Mouse (Mus musculus) limb, embryonic 13.5 days (tissue): ENCODE data around the gene Emb. TPM values are rescaled to one million over a fixed set of nuclear protein-coding genes. Genes with fewer than 3 reads are reported as not detected.
A peak's percentile ranks its signal among the peaks of the same experiment; 100 is the strongest.

ENCODE experiments used
- ATAC-seq: fragments of 200-750 bp; cut with Nextera tagmentation; 2 replicates; pipeline ENCODE4 v1.8.0; 2017; ENCODE audit warnings: low read depth, moderate number of reproducible peaks, moderate TSS enrichment; ENCODE audit not compliant: low FRiP score
- H3K27ac ChIP-seq: fragments of 300-500 bp; sonication (generic); 2 replicates; pipeline ENCODE4 v1.5.1; 2015; ENCODE audit warnings: inconsistent platforms, mild to moderate bottlenecking, moderate library complexity
- H3K27me3 ChIP-seq: fragments of 300-500 bp; sonication (generic); 2 replicates; pipeline ENCODE4 v1.6.1; 2015; ENCODE audit warnings: mild to moderate bottlenecking, inconsistent platforms
- H3K36me3 ChIP-seq: fragments of 300-500 bp; sonication (generic); 2 replicates; pipeline ENCODE4 v1.6.1; 2015; ENCODE audit warnings: inconsistent platforms, mild to moderate bottlenecking, moderate library complexity
- H3K4me1 ChIP-seq: fragments of 300-500 bp; sonication (generic); 2 replicates; pipeline ENCODE4 v1.6.1; 2015; ENCODE audit warnings: inconsistent platforms
- H3K4me2 ChIP-seq: fragments of 300-500 bp; sonication (generic); replicated peaks from 2 replicates; pipeline ENCODE4 v1.6.1; 2015; ENCODE audit warnings: inconsistent platforms, mild to moderate bottlenecking, moderate library complexity
- H3K4me3 ChIP-seq: fragments of 300-500 bp; sonication (generic); 2 replicates; pipeline ENCODE4 v1.5.1; 2015; ENCODE audit warnings: moderate library complexity, mild to moderate bottlenecking, inconsistent platforms
- H3K9ac ChIP-seq: fragments of 300-500 bp; sonication (generic); 2 replicates; pipeline ENCODE4 v1.6.1; 2015; ENCODE audit warnings: mild to moderate bottlenecking, inconsistent platforms
- H3K9me3 ChIP-seq: fragments of 300-500 bp; sonication (generic); 2 replicates; pipeline ENCODE4 v1.6.1; 2016; ENCODE audit warnings: inconsistent platforms
- WGBS: fragments of 180-500 bp; shearing (Covaris S2); methylation state at CpG from one replicate; pipeline ENCODE4 v1.1.7; 2015; 5-methylcytosine and 5-hydroxymethylcytosine counted together
- polyA plus RNA-seq: library from polyadenylated mRNA; unstranded; fragments of >200 nt; fragmentation: Nextera tagmentation; extraction: Ambion mirVana; gene quantifications from 2 replicates; pipeline ENCODE4 v1.2.1, GENCODE M21; 2015

Gene Emb
- polyA plus RNA-seq, 1 experiment from 2014 or later, result 19.9 TPM

- 87% methylated on average over 6 of the region's 6 CpGs for WGBS
- Histone ChIP-seq H3K36me3 (no peaks in the 10 kb centered on the region), H3K27me3 (no peaks in the 10 kb centered on the region; the same call in 1 of the 2 replicates), H3K9ac (no peak overlapping the region), H3K9me3 (no peaks in the 10 kb centered on the region), H3K4me3 (no peak overlapping the region), H3K27ac (no peak overlapping the region), H3K4me1 (0 out of 2 replicates have a peak, but pooled peaks cover 6% of the 10 kb centered on the region), H3K4me2 (no peak overlapping the region)
- ATAC-seq, result no peak
Observed at GRCm38 (mm10) chr13:117225561-117225960, 17.2 kb downstream of the Emb start.

DNA sequence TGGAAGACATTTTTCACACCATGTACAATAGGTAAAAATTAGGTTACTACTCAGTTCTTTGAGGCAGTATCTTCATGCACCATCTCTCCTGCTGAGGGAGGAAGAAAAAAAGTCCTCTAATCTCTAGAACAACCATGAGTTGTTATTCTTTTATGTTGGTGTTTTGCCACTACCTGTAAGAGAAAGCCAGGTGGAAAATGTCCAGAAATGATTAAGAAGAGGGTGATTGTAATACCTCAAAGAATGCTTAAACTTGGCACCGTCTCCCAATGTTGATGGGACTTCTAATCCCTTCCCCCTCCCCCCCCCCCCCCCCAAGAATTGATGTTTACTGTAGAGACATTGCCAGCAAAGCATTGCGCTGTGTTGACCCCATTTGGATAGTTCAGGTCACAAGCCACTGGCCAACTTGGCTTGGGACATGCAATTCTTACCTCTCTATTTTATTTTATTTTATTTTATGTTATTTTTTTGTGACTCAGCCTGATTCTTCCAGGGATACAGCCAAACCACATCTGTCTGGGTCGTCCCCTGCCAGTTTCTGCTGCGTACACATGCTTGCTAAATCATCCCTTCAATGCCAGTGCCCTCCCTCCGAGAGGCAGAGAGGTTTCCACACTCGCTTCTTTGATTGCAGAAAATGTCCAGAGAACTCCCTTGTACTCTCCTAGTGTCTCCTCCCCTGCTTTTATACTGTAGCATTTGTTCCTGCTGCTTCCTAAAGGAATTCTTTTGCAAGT lies 22.2 kb downstream of the Emb start:
- H3K9ac ChIP-seq, result no peak overlapping the region
- no peaks in the 10 kb centered on the region for H3K27me3 ChIP-seq
- H3K27ac ChIP-seq, result no peak overlapping the region
- H3K4me3 ChIP-seq, result no peak overlapping the region
- no peaks in the 10 kb centered on the region for H3K36me3 ChIP-seq
- peaks cover 16% of the 10 kb centered on the region for H3K4me1 ChIP-seq
- WGBS, result 81% methylated on average over 6 of the region's 6 CpGs
- H3K4me2 ChIP-seq, result no peak overlapping the region
- H3K9me3 ChIP-seq, result no peaks in the 10 kb centered on the region
- ATAC-seq, result no peak

DNA sequence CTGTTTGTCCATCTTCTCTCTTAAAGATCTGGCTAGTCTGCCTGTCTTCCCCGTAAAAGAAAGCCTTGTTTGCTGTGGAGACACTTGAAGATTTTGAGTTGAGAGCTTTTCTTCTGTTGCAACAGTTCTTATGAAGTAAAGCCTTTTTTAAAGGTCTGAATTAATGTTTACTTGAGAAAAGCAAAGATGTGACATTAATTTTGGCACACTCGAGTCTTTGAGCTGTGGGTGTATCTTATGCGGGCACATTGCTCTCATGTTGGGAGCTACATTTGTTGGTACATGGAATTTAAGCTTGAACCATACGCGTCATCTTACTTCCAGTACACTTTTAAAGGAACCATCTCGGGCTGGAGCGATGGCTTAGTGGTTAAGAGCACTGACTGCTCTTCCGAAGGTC lies 25.5 kb downstream of the Emb start:
- no peak overlapping the region for H3K4me2 ChIP-seq
- no peaks in the 10 kb centered on the region for H3K27me3 ChIP-seq
- no peak overlapping the region for H3K4me3 ChIP-seq
- ATAC-seq, result no peak
- peaks cover 24% of the 10 kb centered on the region for H3K4me1 ChIP-seq
- 92% methylated on average over 8 of the region's 8 CpGs for WGBS
- peak overlapping the region; percentile 33; the same call in 1 of the 2 replicates for H3K27ac ChIP-seq
- H3K36me3 ChIP-seq, result no peaks in the 10 kb centered on the region
- H3K9me3 ChIP-seq, result no peaks in the 10 kb centered on the region
- no peak overlapping the region for H3K9ac ChIP-seq

GRCm38 (mm10) chr13:117234486-117234885 lies 26.1 kb downstream of the Emb start:
- WGBS, result 39% methylated on average over 7 of the region's 7 CpGs
- ATAC-seq, result no peak
- no peak overlapping the region for H3K4me3 ChIP-seq
- no peaks in the 10 kb centered on the region for H3K9me3 ChIP-seq
- no peak overlapping the region for H3K4me2 ChIP-seq
- H3K9ac ChIP-seq, result no peak overlapping the region
- H3K36me3 ChIP-seq, result no peaks in the 10 kb centered on the region
- H3K27ac ChIP-seq, result no peak overlapping the region
- peaks cover 24% of the 10 kb centered on the region for H3K4me1 ChIP-seq
- no peaks in the 10 kb centered on the region for H3K27me3 ChIP-seq

DNA sequence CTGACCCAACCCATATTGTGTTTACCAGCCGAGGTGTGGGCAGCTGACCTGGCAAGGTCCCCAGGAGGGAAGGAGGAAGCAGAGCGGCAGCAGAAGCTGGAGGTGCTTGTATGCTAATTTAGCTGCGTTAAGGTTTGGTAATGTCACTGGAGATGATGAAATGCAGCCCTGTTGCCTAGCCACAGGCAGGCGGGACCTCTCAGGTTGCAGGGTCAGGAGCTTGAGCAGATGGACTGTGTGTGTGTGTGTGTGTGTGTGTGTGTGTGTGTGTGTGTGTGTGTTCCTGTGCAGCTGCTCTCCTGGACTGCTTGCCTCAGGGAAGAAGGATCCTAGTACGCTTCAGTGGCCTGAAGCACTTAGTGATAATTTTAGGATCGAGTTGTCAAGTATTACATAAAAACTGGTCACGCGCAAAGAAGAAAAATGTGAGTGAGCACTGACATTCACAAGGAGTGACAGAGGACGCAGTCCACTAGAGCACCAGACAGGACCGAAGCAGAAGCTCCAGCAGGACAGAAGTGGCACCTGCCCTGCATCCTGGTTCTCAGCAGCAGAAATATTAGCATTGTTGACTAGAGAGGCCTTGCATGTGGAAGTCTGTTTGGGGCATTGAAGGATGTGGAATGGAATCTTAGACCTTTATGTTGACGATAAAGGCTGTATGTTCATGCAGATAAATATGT lies 27.3 kb downstream of the Emb start:
- Histone ChIP-seq H3K4me3 (no peak overlapping the region), H3K27me3 (no peaks in the 10 kb centered on the region), H3K9me3 (no peaks in the 10 kb centered on the region), H3K36me3 (no peaks in the 10 kb centered on the region), H3K9ac (no peak overlapping the region), H3K4me2 (no peak overlapping the region; the same call in 1 of the 2 replicates), H3K4me1 (peaks cover 24% of the 10 kb centered on the region), H3K27ac (0 out of 2 replicates have a peak overlapping the region, but pooled peaks have one; percentile 22)
- ATAC-seq, result peak; percentile 70
- 38% methylated on average over 11 of the region's 11 CpGs for WGBS

GRCm38 (mm10) chr13:117237111-117237510 lies 28.8 kb downstream of the Emb start:
- Histone ChIP-seq H3K27me3 (no peaks in the 10 kb centered on the region), H3K9me3 (no peaks in the 10 kb centered on the region), H3K9ac (no peak overlapping the region), H3K4me3 (no peak overlapping the region), H3K4me2 (no peak overlapping the region), H3K36me3 (no peaks in the 10 kb centered on the region), H3K4me1 (peaks cover 24% of the 10 kb centered on the region), H3K27ac (no peak overlapping the region)
- ATAC-seq, result no peak
- WGBS, result 90% methylated on average over 4 of the region's 4 CpGs

GRCm38 (mm10) chr13:117242063-117242462 lies 33.7 kb downstream of the Emb start:
- H3K4me1 ChIP-seq, result no peaks in the 10 kb centered on the region
- no peak overlapping the region for H3K4me3 ChIP-seq
- no peak for ATAC-seq
- no peaks in the 10 kb centered on the region for H3K36me3 ChIP-seq
- H3K4me2 ChIP-seq, result no peak overlapping the region
- no peak overlapping the region for H3K27ac ChIP-seq
- H3K27me3 ChIP-seq, result no peaks in the 10 kb centered on the region
- H3K9ac ChIP-seq, result no peak overlapping the region
- WGBS, result 87% methylated on average over 3 of the region's 3 CpGs
- no peaks in the 10 kb centered on the region for H3K9me3 ChIP-seq

GRCm38 (mm10) chr13:117242621-117243020 lies 34.3 kb downstream of the Emb start:
- Histone ChIP-seq H3K27me3 (no peaks in the 10 kb centered on the region), H3K9me3 (no peaks in the 10 kb centered on the region), H3K9ac (no peak overlapping the region), H3K4me3 (no peak overlapping the region), H3K4me1 (no peaks in the 10 kb centered on the region), H3K4me2 (no peak overlapping the region), H3K36me3 (no peaks in the 10 kb centered on the region), H3K27ac (no peak overlapping the region)
- ATAC-seq, result no peak
- whole genome bisulfite sequencing, result 78% methylated on average over 5 of the region's 5 CpGs

DNA sequence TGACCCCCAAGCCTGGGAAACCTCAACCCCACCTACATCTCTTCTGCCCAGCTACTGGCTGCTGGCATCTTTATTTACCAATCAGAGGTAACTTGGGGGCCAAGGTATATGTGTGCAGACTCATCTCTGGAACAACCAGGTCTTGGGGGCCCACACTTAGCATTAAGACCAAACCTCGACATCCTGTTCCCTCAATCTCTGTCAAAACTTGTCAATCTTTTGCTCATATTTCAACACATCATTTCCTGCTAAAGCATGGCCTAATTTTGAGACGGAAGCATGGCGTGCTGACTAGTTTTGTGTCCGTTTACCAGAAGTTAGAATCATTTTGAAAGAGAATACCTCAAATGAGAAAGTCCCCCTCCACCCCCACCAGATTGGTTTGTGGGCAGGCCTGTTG lies 52.4 kb downstream of the Emb start:
- Histone ChIP-seq H3K4me2 (no peak overlapping the region), H3K27ac (no peak overlapping the region), H3K9me3 (no peaks in the 10 kb centered on the region), H3K27me3 (no peaks in the 10 kb centered on the region), H3K36me3 (no peaks in the 10 kb centered on the region), H3K4me3 (no peak overlapping the region), H3K4me1 (no peaks in the 10 kb centered on the region), H3K9ac (no peak overlapping the region)
- ATAC-seq, result no peak
- 87% methylated on average over 4 of the region's 4 CpGs for WGBS

- Histone ChIP-seq H3K4me3 (no peak overlapping the region), H3K4me1 (peaks cover 4% of the 10 kb centered on the region; the same call in 1 of the 2 replicates), H3K9ac (no peak overlapping the region), H3K27me3 (no peaks in the 10 kb centered on the region), H3K27ac (no peak overlapping the region), H3K36me3 (no peaks in the 10 kb centered on the region; the same call in 1 of the 2 replicates), H3K9me3 (no peaks in the 10 kb centered on the region), H3K4me2 (no peak overlapping the region)
- no peak for ATAC-seq
- WGBS, result 74% methylated on average over 2 of the region's 2 CpGs
Observed at GRCm38 (mm10) chr13:117266156-117266555, 57.8 kb downstream of the Emb start.

- 91% methylated on average over 14 of the region's 14 CpGs for WGBS
- Histone ChIP-seq H3K9ac (no peak overlapping the region), H3K27ac (no peak overlapping the region), H3K4me2 (no peak overlapping the region), H3K9me3 (no peaks in the 10 kb centered on the region), H3K4me3 (no peak overlapping the region), H3K4me1 (peaks cover 4% of the 10 kb centered on the region; the same call in 1 of the 2 replicates), H3K27me3 (no peaks in the 10 kb centered on the region), H3K36me3 (no peaks in the 10 kb centered on the region; the same call in 1 of the 2 replicates)
- ATAC-seq, result no peak
Observed at GRCm38 (mm10) chr13:117267963-117268362, 59.6 kb downstream of the Emb start.

GRCm38 (mm10) chr13:117284036-117284435 lies 75.7 kb downstream of the Emb start:
- Histone ChIP-seq H3K9ac (no peak overlapping the region), H3K27ac (no peak overlapping the region), H3K36me3 (no peaks in the 10 kb centered on the region), H3K4me1 (no peaks in the 10 kb centered on the region), H3K4me2 (no peak overlapping the region), H3K9me3 (no peaks in the 10 kb centered on the region), H3K27me3 (no peaks in the 10 kb centered on the region), H3K4me3 (no peak overlapping the region)
- no peak for ATAC-seq
- WGBS, result 80% methylated on average over 4 of the region's 4 CpGs
